Mouse (Mus musculus): ENCODE measurements around the gene Hist3h2a. TPM values are rescaled to one million over a fixed set of nuclear protein-coding genes. Genes with fewer than 3 reads are reported as not detected.

The Hist3h2a gene
- total RNA-seq, 2 experiments from 2014 or later = 47.6 to 64.4 TPM

- DNase-seq (ENCODE audit: low spot score in 2 of 2) = no peak
These were observed 35.7 kb downstream of the Hist3h2a start for GRCm38 (mm10) chr11:58990141-58990540.

GRCm38 (mm10) chr11:58990794-58991193, 36.3 kb downstream of the Hist3h2a start:
- no peak for DNase-seq (ENCODE audit: low spot score in 2 of 2)

- DNase-seq (ENCODE audit: low spot score in 2 of 2) = no peak
These were observed 37.4 kb downstream of the Hist3h2a start for GRCm38 (mm10) chr11:58991911-58992310.

GRCm38 (mm10) chr11:58993091-58993670, 38.7 kb downstream of the Hist3h2a start:
- no peak for DNase-seq (ENCODE audit: low spot score in 2 of 2)

GRCm38 (mm10) chr11:58994337-58994826, 39.9 kb downstream of the Hist3h2a start:
- no peak for DNase-seq (ENCODE audit: low spot score in 2 of 2)

- no peak for DNase-seq (ENCODE audit: low spot score in 2 of 2)
These were observed 40.7 kb downstream of the Hist3h2a start for GRCm38 (mm10) chr11:58995061-58995806.

GRCm38 (mm10) chr11:58995807-58996370, 41.4 kb downstream of the Hist3h2a start:
- no peak for DNase-seq (ENCODE audit: low spot score in 2 of 2)

GRCm38 (mm10) chr11:58997541-58997940, 43.1 kb downstream of the Hist3h2a start:
- no peak for DNase-seq (ENCODE audit: low spot score in 2 of 2)

GRCm38 (mm10) chr11:58999158-58999557, 44.7 kb downstream of the Hist3h2a start:
- no peak for DNase-seq (ENCODE audit: low spot score in 2 of 2)

GRCm38 (mm10) chr11:58999830-59000229, 45.3 kb downstream of the Hist3h2a start:
- DNase-seq (ENCODE audit: low spot score in 2 of 2) = no peak

GRCm38 (mm10) chr11:59000635-59001034, 46.1 kb downstream of the Hist3h2a start:
- no peak for DNase-seq (ENCODE audit: low spot score in 2 of 2)

GRCm38 (mm10) chr11:59002327-59003079, 48.0 kb downstream of the Hist3h2a start:
- DNase-seq (ENCODE audit: low spot score in 2 of 2) = no peak

Small RNA genes lying within 50 kb of the gene (microRNA-seq; reads per million reads assigned to microRNA genes)
- not detected for gene Gm44313

Other genes with a start within 250 kb of the Hist3h2a start
- not detected for gene Olfr318, start 230.7 kb upstream of the Hist3h2a start, total RNA-seq (2021)
- not detected for gene Olfr317, start 215.5 kb upstream of the Hist3h2a start, total RNA-seq (2021)
- not detected for gene Olfr316, start 202.0 kb upstream of the Hist3h2a start, total RNA-seq (2021)
- not detected for gene Olfr315, start 181.5 kb upstream of the Hist3h2a start, total RNA-seq (2021)
- not detected for gene Olfr314, start 171.7 kb upstream of the Hist3h2a start, total RNA-seq (2021)
- 1 to 10 TPM; 4.8 to 6.0 TPM for gene Fam183b, start 152.7 kb upstream of the Hist3h2a start, total RNA-seq (2021)
- gene Olfr313, start 139.7 kb upstream of the Hist3h2a start, total RNA-seq (2021) = not detected
- gene Olfr312, start 125.4 kb upstream of the Hist3h2a start, total RNA-seq (2021) = not detected
- not detected for gene Olfr311, start 115.4 kb upstream of the Hist3h2a start, total RNA-seq (2021)
- 10 to 100 TPM; 12.7 to 13.3 TPM for gene Gm12258, start 107.5 kb upstream of the Hist3h2a start, total RNA-seq (2021)
- 10 to 100 TPM; 10.8 to 12.0 TPM for gene 2810021J22Rik, start 87.5 kb upstream of the Hist3h2a start, total RNA-seq (2021)
- 1 to 10 TPM; 7.3 to 8.9 TPM for gene Zfp39, start 50.5 kb upstream of the Hist3h2a start, total RNA-seq (2021)
- gene Btnl10, start 36.8 kb upstream of the Hist3h2a start, total RNA-seq (2021) = 1 to 10 TPM; 2.7 to 4.9 TPM
- gene Rnf187, start 15.8 kb upstream of the Hist3h2a start, total RNA-seq (2021) = 100 to 1,000 TPM; 171 to 181 TPM
- 10 to 100 TPM; 58.4 to 77.5 TPM for gene Hist3h2ba, start 5.8 kb upstream of the Hist3h2a start, total RNA-seq (2021)
- gene Trim17, start within 50 bp of the Hist3h2a start, total RNA-seq (2021) = under 1 TPM; 0.08 to 0.36 TPM
- gene Trim11, start 23.4 kb downstream of the Hist3h2a start, total RNA-seq (2021) = 10 to 100 TPM; 34.1 to 34.8 TPM
- gene Obscn, start 181.7 kb downstream of the Hist3h2a start, total RNA-seq (2021) = 10 to 100 TPM in 1 of 2 experiments, 1 to 10 TPM in 1; 9.0 to 22.3 TPM
- 10 to 100 TPM; 17.7 to 18.4 TPM for gene Iba57, start 209.1 kb downstream of the Hist3h2a start, total RNA-seq (2021)
- under 1 TPM; 0.59 to 0.62 TPM for gene Gjc2, start 228.5 kb downstream of the Hist3h2a start, total RNA-seq (2021)
- 10 to 100 TPM; 58.9 to 62.8 TPM for gene Guk1, start 237.5 kb downstream of the Hist3h2a start, total RNA-seq (2021)
- 10 to 100 TPM; 52.0 to 57.9 TPM for gene Mrpl55, start 247.8 kb downstream of the Hist3h2a start, total RNA-seq (2021)

All from adrenal gland, postnatal 4 days (tissue).